Mouse (Mus musculus): ENCODE measurements around the gene Med12l.

- TF ChIP-seq CTCF (IDR thresholded peaks at IDR 0.05), result no peak
- no peak for TF ChIP-seq POLR2A (IDR thresholded peaks at IDR 0.05; ENCODE audit: insufficient read depth, low read depth, low read length)
Observed at GRCm38 (mm10) chr3:58977906-58978622, 27.6 kb upstream of the Med12l start.

All from heart, adult 2 months (tissue).